Mouse (Mus musculus): ENCODE results near the gene Clec10a.

Gene Clec10a

DNA sequence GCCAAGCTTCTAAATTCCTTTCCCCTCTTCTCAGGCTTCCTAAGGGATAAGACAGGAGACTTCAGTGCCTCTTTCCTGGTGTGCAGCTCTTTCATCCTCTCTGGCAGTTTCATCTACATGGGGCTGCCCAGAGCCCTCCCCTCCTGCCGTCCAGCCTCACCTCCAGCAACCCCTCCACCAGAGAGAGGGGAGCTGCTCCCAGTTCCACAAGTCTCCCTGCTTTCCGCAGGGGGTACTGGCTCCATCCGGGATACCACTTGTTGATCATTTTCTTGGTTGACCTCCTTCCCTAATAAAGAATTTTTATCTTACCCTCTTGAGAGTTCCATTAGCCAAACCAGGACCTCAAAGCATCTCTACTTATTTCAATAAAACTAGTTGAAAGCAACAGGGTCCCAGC, 60.1 kb downstream of the Clec10a start:
- DNase-seq (ENCODE audit: low read depth, low spot score) = no peak

DNA sequence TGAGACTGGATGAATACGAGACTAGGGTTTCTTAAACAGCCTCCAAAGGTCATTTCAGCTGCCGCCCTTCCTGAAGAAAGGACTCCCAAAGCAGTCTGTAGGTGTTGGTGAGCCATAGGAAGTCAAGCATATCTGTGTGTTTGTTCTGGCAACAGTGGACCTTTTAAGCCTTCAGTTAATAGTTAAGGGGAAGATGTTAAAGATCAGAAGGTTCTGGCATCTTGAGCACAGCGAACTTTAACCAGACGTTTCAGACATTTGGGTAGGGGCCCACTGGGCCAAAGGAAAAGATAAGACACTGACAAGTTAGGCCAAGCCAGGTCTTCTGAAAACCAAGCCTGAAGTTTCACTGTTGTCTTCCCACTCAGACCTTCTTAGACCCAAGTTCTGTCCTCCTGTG, 62.0 kb downstream of the Clec10a start:
- DNase-seq (ENCODE audit: low read depth, low spot score) = no peak

DNA sequence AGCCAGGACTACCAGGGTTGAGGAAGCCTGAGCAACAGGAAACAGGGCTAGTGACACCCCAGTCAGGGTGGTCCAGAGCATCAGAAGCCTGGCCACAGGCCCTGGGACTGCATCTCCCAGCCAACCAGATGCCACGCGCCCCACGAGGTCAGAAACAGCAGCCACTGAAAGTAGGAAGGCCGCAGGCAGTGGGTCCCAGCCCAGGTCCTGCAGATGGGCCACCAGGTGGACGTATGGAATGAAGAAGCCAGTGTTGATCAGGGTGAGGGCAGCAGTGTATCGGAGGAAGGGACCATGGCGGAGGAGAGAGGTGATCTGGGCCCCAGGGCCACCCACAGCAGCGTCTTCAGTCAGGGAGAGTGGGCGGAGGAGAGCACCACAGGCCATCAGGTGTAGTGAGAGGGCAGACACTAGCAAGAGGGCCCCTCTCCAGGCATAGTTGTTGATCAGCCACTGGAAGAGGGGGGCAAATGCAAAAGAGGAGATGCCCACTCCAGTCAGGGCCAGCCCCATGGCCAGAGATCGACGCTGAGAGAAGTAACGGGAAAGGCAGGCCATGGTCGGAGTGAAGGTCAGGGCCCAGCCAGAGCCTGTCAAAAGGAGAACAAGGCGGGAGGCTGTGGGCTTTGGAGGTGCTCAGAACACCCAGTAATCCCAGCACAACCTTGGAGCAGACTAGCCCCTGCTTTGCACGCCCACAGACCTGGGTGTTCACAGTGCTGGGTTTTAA, 62.9 kb downstream of the Clec10a start:
- no peak for DNase-seq (ENCODE audit: low read depth, low spot score)

DNA sequence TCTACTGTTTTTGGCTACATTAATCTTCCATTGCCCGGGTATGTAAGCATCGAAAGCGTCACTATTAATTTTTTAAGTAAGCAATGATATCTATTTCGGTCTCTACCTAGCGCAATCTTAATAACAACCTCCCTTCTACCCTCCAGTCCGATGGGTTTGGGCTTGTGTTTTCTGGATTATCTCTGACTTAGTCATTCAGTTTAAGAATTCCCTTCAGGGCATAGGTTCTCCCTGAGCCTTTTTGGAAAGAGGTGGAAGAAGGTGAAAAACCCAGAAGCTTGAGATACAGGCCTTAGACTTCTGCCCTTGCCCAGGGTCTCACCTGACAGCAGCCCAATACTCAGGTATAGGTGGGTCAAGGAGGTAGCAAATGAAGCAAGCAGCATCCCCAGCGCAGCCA, 63.9 kb downstream of the Clec10a start:
- DNase-seq (ENCODE audit: low read depth, low spot score) = no peak

DNA sequence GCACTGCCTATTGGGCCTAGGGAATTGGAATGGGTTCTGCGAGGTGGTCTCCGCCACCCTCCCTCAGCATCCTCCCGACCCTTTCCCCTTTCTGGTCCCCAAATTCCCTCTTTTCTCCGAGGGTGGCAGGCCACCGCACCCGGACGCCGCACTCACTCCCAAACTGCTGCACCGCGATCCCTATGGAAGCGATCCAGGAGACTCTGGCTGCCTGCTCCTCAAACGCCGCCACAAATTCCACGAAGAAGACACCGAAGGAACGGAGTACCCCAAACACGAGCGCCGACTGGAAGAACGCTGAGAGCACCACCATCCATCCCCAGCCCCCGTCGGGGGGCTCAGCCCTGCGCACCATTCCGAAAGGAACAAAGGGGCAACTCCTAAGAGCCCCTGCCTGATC, 64.3 kb downstream of the Clec10a start:
- DNase-seq (ENCODE audit: low read depth, low spot score) = no peak

Data from retina, postnatal 7 days (tissue).